Mouse (Mus musculus): Measurements from ENCODE around the gene Syne1. TPM values are rescaled to one million over a fixed set of nuclear protein-coding genes. Genes with fewer than 3 reads are reported as not detected.

Gene Syne1
- total and polyA plus RNA-seq, 3 experiments, result 5.3 to 6.8 TPM; not detected in 1

- TF ChIP-seq MAX (IDR thresholded peaks at IDR 0.05; ENCODE audit: low read length) (no peak), USF2 (IDR thresholded peaks at IDR 0.05; ENCODE audit: borderline replicate concordance in 1 of 2, insufficient read depth in 1 of 2, low read depth in 1 of 2, low read length in 2 of 2) (no peak), USF1 (IDR thresholded peaks at IDR 0.05; ENCODE audit: low read depth, low read length) (no peak), NELFE (IDR thresholded peaks at IDR 0.05; ENCODE audit: low read depth, low read length) (no peak), RAD21 (IDR thresholded peaks at IDR 0.05; ENCODE audit: low read depth, low read length) (no peak), CHD2 (IDR thresholded peaks at IDR 0.05; ENCODE audit: low read length) (no peak), EP300 (IDR thresholded peaks at IDR 0.05; ENCODE audit: low read depth in 1 of 2, low read length in 2 of 2) (no peak), TBP (IDR thresholded peaks at IDR 0.05; ENCODE audit: low read depth, low read length) (no peak), SMC3 (IDR thresholded peaks at IDR 0.05; ENCODE audit: low read depth, low read length) (no peak), MYC (IDR thresholded peaks at IDR 0.05; ENCODE audit: low read depth, low read length) (no peak), GABPA (IDR thresholded peaks at IDR 0.05; ENCODE audit: low read depth, low read length) (no peak), CHD1 (IDR thresholded peaks at IDR 0.05; ENCODE audit: low read depth, low read length) (no peak), NRF1 (IDR thresholded peaks at IDR 0.05; ENCODE audit: insufficient read depth, low read depth, low read length, poor library complexity, severe bottlenecking) (no peak), MYB (IDR thresholded peaks at IDR 0.05; ENCODE audit: low read depth, low read length) (no peak), POLR2AphosphoS2 (IDR thresholded peaks at IDR 0.05; ENCODE audit: low read length) (no peak), ZNF384 (IDR thresholded peaks at IDR 0.05; ENCODE audit: low read depth, low read length) (no peak), GATA1 (IDR thresholded peaks at IDR 0.05; ENCODE audit: low read depth, low read length) (no peak), BHLHE40 (IDR thresholded peaks at IDR 0.05; ENCODE audit: borderline replicate concordance, low read depth, low read length) (no peak), SIN3A (IDR thresholded peaks at IDR 0.05; ENCODE audit: low read length) (no peak), JUND (IDR thresholded peaks at IDR 0.05; ENCODE audit: low read depth, low read length) (no peak)
- H3K4me1 ChIP-seq (ENCODE audit: control insufficient read depth in 1 of 2, insufficient read depth in 2 of 2, low read length in 2 of 2), result no peaks in the 10 kb centered on the region
- no peaks in the 10 kb centered on the region for H3K79me2 ChIP-seq (ENCODE audit: control insufficient read depth, insufficient read depth, low read length, poor library complexity)
- H3K4me3 ChIP-seq (ENCODE audit: control insufficient read depth in 1 of 2, insufficient read depth in 1 of 2, low read depth in 2 of 2, low read length in 2 of 2), result no peak overlapping the region
- no peaks in the 10 kb centered on the region for H3K9me3 ChIP-seq (replicated peaks; ENCODE audit: insufficient read depth, low read length)
- no peak overlapping the region for H3K27ac ChIP-seq (ENCODE audit: control insufficient read depth, low read depth, low read length)
- no peak overlapping the region for H3K9ac ChIP-seq (ENCODE audit: control insufficient read depth, low read depth, low read length, poor library complexity, severe bottlenecking)
- no peak for DNase-seq (ENCODE audit: low read depth, low spot score)
- no peaks in the 10 kb centered on the region for H3K36me3 ChIP-seq (ENCODE audit: control insufficient read depth in 1 of 2, insufficient read depth in 2 of 2, low read length in 2 of 2)
- H3K27me3 ChIP-seq (ENCODE audit: control insufficient read depth in 1 of 2, insufficient read depth in 2 of 2, low read length in 2 of 2), result peaks cover 0 to 3% of the 10 kb centered on the region in 2 experiments; a peak in 2 of 4 replicates
Measured at GRCm38 (mm10) chr10:5547769-5548168, 3.5 kb downstream of the Syne1 start.

GRCm38 (mm10) chr10:5546428-5546827, 4.9 kb downstream of the Syne1 start:
- Histone ChIP-seq H3K9me3 (replicated peaks; ENCODE audit: insufficient read depth, low read length) (no peaks in the 10 kb centered on the region), H3K4me1 (ENCODE audit: control insufficient read depth in 1 of 2, insufficient read depth in 2 of 2, low read length in 2 of 2) (no peaks in the 10 kb centered on the region), H3K9ac (ENCODE audit: control insufficient read depth, low read depth, low read length, poor library complexity, severe bottlenecking) (no peak overlapping the region), H3K36me3 (ENCODE audit: control insufficient read depth in 1 of 2, insufficient read depth in 2 of 2, low read length in 2 of 2) (no peaks in the 10 kb centered on the region), H3K27me3 (ENCODE audit: control insufficient read depth in 1 of 2, insufficient read depth in 2 of 2, low read length in 2 of 2) (no peaks in the 10 kb centered on the region), H3K79me2 (ENCODE audit: control insufficient read depth, insufficient read depth, low read length, poor library complexity) (no peaks in the 10 kb centered on the region), H3K4me3 (ENCODE audit: control insufficient read depth in 1 of 2, insufficient read depth in 1 of 2, low read depth in 2 of 2, low read length in 2 of 2) (no peak overlapping the region), H3K27ac (ENCODE audit: control insufficient read depth, low read depth, low read length) (no peak overlapping the region)
- no peak for DNase-seq (ENCODE audit: low read depth, low spot score)
- TF ChIP-seq CTCF (IDR thresholded peaks at IDR 0.05 in 2 of 3, conservative IDR thresholded peaks at IDR 0.05 in 1 of 3; ENCODE audit: control insufficient read depth in 1 of 3, insufficient read depth in 1 of 3, low read depth in 2 of 3, low read length in 3 of 3, poor library complexity in 1 of 3, severe bottlenecking in 1 of 3) (no peak), MAFK (IDR thresholded peaks at IDR 0.05; ENCODE audit: borderline replicate concordance, low read depth, low read length) (no peak), TAL1 (IDR thresholded peaks at IDR 0.05; ENCODE audit: low read length) (no peak), NRF1 (IDR thresholded peaks at IDR 0.05; ENCODE audit: insufficient read depth, low read depth, low read length, poor library complexity, severe bottlenecking) (no peak), MXI1 (IDR thresholded peaks at IDR 0.05; ENCODE audit: low read depth, low read length) (no peak), ZKSCAN1 (IDR thresholded peaks at IDR 0.05; ENCODE audit: low read depth, low read length) (no peak), ELF1 (IDR thresholded peaks at IDR 0.05; ENCODE audit: low read depth, low read length) (no peak), HCFC1 (IDR thresholded peaks at IDR 0.05; ENCODE audit: low read depth, low read length) (no peak), TBP (IDR thresholded peaks at IDR 0.05; ENCODE audit: low read depth, low read length) (no peak), KAT2A (conservative IDR thresholded peaks at IDR 0.05; ENCODE audit: low read depth, low read length) (no peak), GATA1 (IDR thresholded peaks at IDR 0.05; ENCODE audit: low read depth, low read length) (no peak), E2F4 (IDR thresholded peaks at IDR 0.05; ENCODE audit: borderline replicate concordance, low read depth, low read length) (no peak), EP300 (IDR thresholded peaks at IDR 0.05; ENCODE audit: low read depth in 1 of 2, low read length in 2 of 2) (no peak), MEF2A (IDR thresholded peaks at IDR 0.05; ENCODE audit: extremely low read depth, insufficient replicate concordance, low read depth, low read length, poor library complexity, severe bottlenecking) (no peak)

Data from MEL (cell line).